Mouse (Mus musculus): ENCODE measurements around the gene Gm26602. TPM values are rescaled to one million over a fixed set of nuclear protein-coding genes. Genes with fewer than 3 reads are reported as not detected.

The Gm26602 gene
- total and polyA plus RNA-seq, 2 experiments from 2014 or later, result 39.2 TPM; not detected in 1

GRCm38 (mm10) chr10:79918231-79919078, 7.8 kb downstream of the Gm26602 start:
- 5% methylated on average over 35 of the region's 35 CpGs for WGBS
- TF ChIP-seq CTCF (IDR thresholded peaks at IDR 0.05; ENCODE audit: low read depth), result no peak
- peaks cover 14% of the 10 kb centered on the region for H3K4me1 ChIP-seq (ENCODE audit: insufficient read depth)
- DNase-seq (no peak), ATAC-seq (no peak)
- peaks cover 55% of the 10 kb centered on the region for H3K27me3 ChIP-seq (ENCODE audit: insufficient read depth, low read length)
- H3K27ac ChIP-seq (ENCODE audit: low read depth, low read length), result no peak overlapping the region
- no peaks in the 10 kb centered on the region for H3K36me3 ChIP-seq (ENCODE audit: insufficient read depth)
- no peak overlapping the region for H3K9ac ChIP-seq
- no peak overlapping the region for H3K4me3 ChIP-seq (ENCODE audit: low read depth, low read length)
- no peaks in the 10 kb centered on the region for H3K9me3 ChIP-seq (ENCODE audit: low read length)
- no peak overlapping the region for H3K4me2 ChIP-seq (ENCODE audit: low read depth)

GRCm38 (mm10) chr10:79919251-79919849, 8.7 kb downstream of the Gm26602 start:
- TF ChIP-seq CTCF (IDR thresholded peaks at IDR 0.05; ENCODE audit: low read depth), result no peak
- H3K4me3 ChIP-seq (ENCODE audit: low read depth, low read length), result no peak overlapping the region
- no peaks in the 10 kb centered on the region for H3K36me3 ChIP-seq (ENCODE audit: insufficient read depth)
- H3K9me3 ChIP-seq (ENCODE audit: low read length), result no peaks in the 10 kb centered on the region
- no peak overlapping the region for H3K4me2 ChIP-seq (ENCODE audit: low read depth)
- no peak overlapping the region for H3K9ac ChIP-seq
- no peak for ATAC-seq
- peaks cover 57% of the 10 kb centered on the region for H3K27me3 ChIP-seq (ENCODE audit: insufficient read depth, low read length)
- H3K4me1 ChIP-seq (ENCODE audit: insufficient read depth), result peaks cover 14% of the 10 kb centered on the region
- 5% methylated on average over 21 of the region's 21 CpGs for WGBS
- no peak overlapping the region for H3K27ac ChIP-seq (ENCODE audit: low read depth, low read length)
- no peak for DNase-seq

GRCm38 (mm10) chr10:79920056-79920890, 9.6 kb downstream of the Gm26602 start:
- H3K36me3 ChIP-seq (ENCODE audit: insufficient read depth), result no peaks in the 10 kb centered on the region
- peaks cover 57% of the 10 kb centered on the region for H3K27me3 ChIP-seq (ENCODE audit: insufficient read depth, low read length)
- H3K9me3 ChIP-seq (ENCODE audit: low read length), result no peaks in the 10 kb centered on the region
- no peak for TF ChIP-seq CTCF (IDR thresholded peaks at IDR 0.05; ENCODE audit: low read depth)
- H3K4me2 ChIP-seq (ENCODE audit: low read depth), result peak overlapping the region; percentile 52
- H3K4me1 ChIP-seq (ENCODE audit: insufficient read depth), result peaks cover 14% of the 10 kb centered on the region
- H3K4me3 ChIP-seq (ENCODE audit: low read depth, low read length), result peak overlapping the region; percentile 28
- 15% methylated on average over 26 of the region's 26 CpGs for WGBS
- ATAC-seq, result no peak
- no peak overlapping the region for H3K9ac ChIP-seq
- no peak overlapping the region for H3K27ac ChIP-seq (ENCODE audit: low read depth, low read length)
- DNase-seq, result no peak

GRCm38 (mm10) chr10:79920958-79921535, 10.4 kb downstream of the Gm26602 start, which contains the start of gene R3hdm4:
Gene R3hdm4 (minus strand): TSS chr10:79921208.
- 4% methylated on average over 41 of the region's 41 CpGs for WGBS
- H3K9me3 ChIP-seq (ENCODE audit: low read length), result no peaks in the 10 kb centered on the region
- ATAC-seq, result peak; percentile 7; the same call in 1 of the 2 replicates

GRCm38 (mm10) chr10:79921572-79921971, 10.9 kb downstream of the Gm26602 start:
- TF ChIP-seq CTCF (IDR thresholded peaks at IDR 0.05; ENCODE audit: low read depth), result no peak
- no peaks in the 10 kb centered on the region for H3K36me3 ChIP-seq (ENCODE audit: insufficient read depth)
- no peak for DNase-seq

More at GRCm38 (mm10) chr10:79920958-79921535, 10.4 kb downstream of the Gm26602 start, which contains the start of gene R3hdm4:
- Histone ChIP-seq H3K9ac (peak within 1 kb of the TSS; percentile 31; the same call in 1 of the 2 replicates), H3K36me3 (ENCODE audit: insufficient read depth) (no peaks in the 10 kb centered on the region), H3K4me3 (ENCODE audit: low read depth, low read length) (peak within 1 kb of the TSS; percentile 28), H3K27ac (ENCODE audit: low read depth, low read length) (no peak within 1 kb of the TSS), H3K4me2 (ENCODE audit: low read depth) (peak within 1 kb of the TSS; percentile 52), H3K4me1 (ENCODE audit: insufficient read depth) (peaks cover 6% of the 10 kb centered on the region), H3K27me3 (ENCODE audit: insufficient read depth, low read length) (peaks cover 57% of the 10 kb centered on the region)
- DNase-seq, result peak; percentile 55
- TF ChIP-seq CTCF (IDR thresholded peaks at IDR 0.05; ENCODE audit: low read depth), result no peak

More at GRCm38 (mm10) chr10:79921572-79921971, 10.9 kb downstream of the Gm26602 start:
- H3K4me1 ChIP-seq (ENCODE audit: insufficient read depth), result peaks cover 5% of the 10 kb centered on the region; the same call in 1 of the 2 replicates
- H3K27ac ChIP-seq (ENCODE audit: low read depth, low read length), result no peak overlapping the region
- peaks cover 57% of the 10 kb centered on the region for H3K27me3 ChIP-seq (ENCODE audit: insufficient read depth, low read length)
- H3K4me2 ChIP-seq (ENCODE audit: low read depth), result peak overlapping the region; percentile 52
- H3K4me3 ChIP-seq (ENCODE audit: low read depth, low read length), result peak overlapping the region; percentile 28
- WGBS, result 2% methylated on average over 34 of the region's 34 CpGs
- ATAC-seq, result no peak
- H3K9ac ChIP-seq, result peak overlapping the region; percentile 31; the same call in 1 of the 2 replicates
- H3K9me3 ChIP-seq (ENCODE audit: low read length), result no peaks in the 10 kb centered on the region

Measured in forebrain, postnatal 0 days (tissue).